Mouse (Mus musculus): ENCODE results near the gene St5. TPM values are rescaled to one million over a fixed set of nuclear protein-coding genes. Genes with fewer than 3 reads are reported as not detected.

St5 gene
- polyA plus RNA-seq, 1 experiment from 2014 or later, result 43.4 TPM

- H3K27ac ChIP-seq, result no peak overlapping the region
- peaks cover 22% of the 10 kb centered on the region for H3K4me1 ChIP-seq (replicated peaks)
- H3K27me3 ChIP-seq, result no peaks in the 10 kb centered on the region
- no peaks in the 10 kb centered on the region for H3K36me3 ChIP-seq
- H3K4me3 ChIP-seq (replicated peaks), result no peak overlapping the region
- WGBS, result 62% methylated on average over 8 of the region's 8 CpGs
- H3K9ac ChIP-seq (replicated peaks), result no peak overlapping the region
- no peak overlapping the region for H3K4me2 ChIP-seq
- ATAC-seq (ENCODE audit: insufficient number of reproducible peaks, insufficient read depth, low FRiP score, low TSS enrichment, low read depth), result no peak
- no peaks in the 10 kb centered on the region for H3K9me3 ChIP-seq
These were observed 115.3 kb downstream of the St5 start for GRCm38 (mm10) chr7:109588145-109588544.

- Histone ChIP-seq H3K27ac (no peak overlapping the region), H3K4me2 (no peak overlapping the region), H3K4me1 (replicated peaks) (peaks cover 19% of the 10 kb centered on the region), H3K36me3 (no peaks in the 10 kb centered on the region), H3K4me3 (replicated peaks) (no peak overlapping the region), H3K9ac (replicated peaks) (no peak overlapping the region), H3K27me3 (no peaks in the 10 kb centered on the region), H3K9me3 (no peaks in the 10 kb centered on the region)
- ATAC-seq (ENCODE audit: insufficient number of reproducible peaks, insufficient read depth, low FRiP score, low TSS enrichment, low read depth), result no peak
- 45% methylated on average over 1 of the region's 1 CpGs for WGBS
These were observed 118.9 kb downstream of the St5 start for GRCm38 (mm10) chr7:109584467-109584866.

GRCm38 (mm10) chr7:109580489-109580888 is 122.9 kb downstream of the St5 start:
- no peaks in the 10 kb centered on the region for H3K27me3 ChIP-seq
- 0 out of 2 replicates have a peak, but pooled peaks cover 3% of the 10 kb centered on the region for H3K36me3 ChIP-seq
- H3K9me3 ChIP-seq, result no peaks in the 10 kb centered on the region
- ATAC-seq (ENCODE audit: insufficient number of reproducible peaks, insufficient read depth, low FRiP score, low TSS enrichment, low read depth), result no peak
- H3K4me3 ChIP-seq (replicated peaks), result no peak overlapping the region
- H3K4me1 ChIP-seq (replicated peaks), result peaks cover 21% of the 10 kb centered on the region
- 87% methylated on average over 4 of the region's 4 CpGs for WGBS
- H3K9ac ChIP-seq (replicated peaks), result no peak overlapping the region
- H3K27ac ChIP-seq, result no peak overlapping the region
- no peak overlapping the region for H3K4me2 ChIP-seq

- ATAC-seq (ENCODE audit: insufficient number of reproducible peaks, insufficient read depth, low FRiP score, low TSS enrichment, low read depth), result no peak
- 79% methylated on average over 6 of the region's 6 CpGs for WGBS
- H3K27ac ChIP-seq, result peak overlapping the region; percentile 45; the same call in 1 of the 2 replicates
- H3K9me3 ChIP-seq, result no peaks in the 10 kb centered on the region
- no peak overlapping the region for H3K4me3 ChIP-seq (replicated peaks)
- no peak overlapping the region for H3K9ac ChIP-seq (replicated peaks)
- no peaks in the 10 kb centered on the region for H3K27me3 ChIP-seq
- no peak overlapping the region for H3K4me2 ChIP-seq
- peaks cover 17% of the 10 kb centered on the region for H3K4me1 ChIP-seq (replicated peaks)
- 0 out of 2 replicates have a peak, but pooled peaks cover 3% of the 10 kb centered on the region for H3K36me3 ChIP-seq
These were observed 123.7 kb downstream of the St5 start for GRCm38 (mm10) chr7:109579585-109580307.

- Histone ChIP-seq H3K9ac (replicated peaks) (no peak overlapping the region), H3K27ac (peak overlapping the region; percentile 45; the same call in 1 of the 2 replicates), H3K4me3 (replicated peaks) (no peak overlapping the region), H3K36me3 (peaks cover 5% of the 10 kb centered on the region; the same call in 1 of the 2 replicates), H3K27me3 (no peaks in the 10 kb centered on the region), H3K4me2 (no peak overlapping the region), H3K9me3 (no peaks in the 10 kb centered on the region), H3K4me1 (replicated peaks) (peaks cover 13% of the 10 kb centered on the region)
- WGBS, result 64% methylated on average over 2 of the region's 2 CpGs
- no peak for ATAC-seq (ENCODE audit: insufficient number of reproducible peaks, insufficient read depth, low FRiP score, low TSS enrichment, low read depth)
These were observed 124.4 kb downstream of the St5 start for GRCm38 (mm10) chr7:109578880-109579584.

GRCm38 (mm10) chr7:109576321-109577314 is 126.8 kb downstream of the St5 start:
- H3K4me3 ChIP-seq (replicated peaks), result no peak overlapping the region
- no peak for ATAC-seq (ENCODE audit: insufficient number of reproducible peaks, insufficient read depth, low FRiP score, low TSS enrichment, low read depth)
- no peaks in the 10 kb centered on the region for H3K9me3 ChIP-seq
- H3K4me2 ChIP-seq, result no peak overlapping the region
- H3K27ac ChIP-seq, result no peak overlapping the region
- peaks cover 6% of the 10 kb centered on the region; the same call in 1 of the 2 replicates for H3K36me3 ChIP-seq
- H3K9ac ChIP-seq (replicated peaks), result no peak overlapping the region
- peaks cover 13% of the 10 kb centered on the region for H3K4me1 ChIP-seq (replicated peaks)
- 58% methylated on average over 11 of the region's 11 CpGs for WGBS
- H3K27me3 ChIP-seq, result no peaks in the 10 kb centered on the region

GRCm38 (mm10) chr7:109574166-109574565 is 129.2 kb downstream of the St5 start:
- WGBS, result 93% methylated on average over 7 of the region's 7 CpGs
- no peak overlapping the region for H3K27ac ChIP-seq
- H3K4me2 ChIP-seq, result no peak overlapping the region
- H3K4me3 ChIP-seq (replicated peaks), result no peak overlapping the region
- H3K4me1 ChIP-seq (replicated peaks), result peaks cover 7% of the 10 kb centered on the region
- ATAC-seq (ENCODE audit: insufficient number of reproducible peaks, insufficient read depth, low FRiP score, low TSS enrichment, low read depth), result no peak
- H3K27me3 ChIP-seq, result no peaks in the 10 kb centered on the region
- no peaks in the 10 kb centered on the region for H3K9me3 ChIP-seq
- no peak overlapping the region for H3K9ac ChIP-seq (replicated peaks)
- H3K36me3 ChIP-seq, result peaks cover 6% of the 10 kb centered on the region; the same call in 1 of the 2 replicates

- WGBS, result 93% methylated on average over 4 of the region's 4 CpGs
- Histone ChIP-seq H3K4me2 (no peak overlapping the region), H3K9ac (replicated peaks) (no peak overlapping the region), H3K27ac (no peak overlapping the region), H3K4me1 (replicated peaks) (peaks cover 10% of the 10 kb centered on the region; the same call in 1 of the 2 replicates), H3K27me3 (no peaks in the 10 kb centered on the region), H3K36me3 (peaks cover 14% of the 10 kb centered on the region), H3K4me3 (replicated peaks) (no peak overlapping the region), H3K9me3 (no peaks in the 10 kb centered on the region)
- no peak for ATAC-seq (ENCODE audit: insufficient number of reproducible peaks, insufficient read depth, low FRiP score, low TSS enrichment, low read depth)
These were observed 135.0 kb downstream of the St5 start for GRCm38 (mm10) chr7:109568391-109568892.

GRCm38 (mm10) chr7:109566841-109567768 is 136.3 kb downstream of the St5 start:
- no peak overlapping the region for H3K4me3 ChIP-seq (replicated peaks)
- peaks cover 10% of the 10 kb centered on the region; the same call in 1 of the 2 replicates for H3K4me1 ChIP-seq (replicated peaks)
- peaks cover 14% of the 10 kb centered on the region for H3K36me3 ChIP-seq
- H3K4me2 ChIP-seq, result no peak overlapping the region
- H3K27ac ChIP-seq, result no peak overlapping the region
- no peak overlapping the region for H3K9ac ChIP-seq (replicated peaks)
- ATAC-seq (ENCODE audit: insufficient number of reproducible peaks, insufficient read depth, low FRiP score, low TSS enrichment, low read depth), result no peak
- no peaks in the 10 kb centered on the region for H3K27me3 ChIP-seq
- H3K9me3 ChIP-seq, result no peaks in the 10 kb centered on the region
- WGBS, result 79% methylated on average over 11 of the region's 11 CpGs

- Histone ChIP-seq H3K4me2 (no peak overlapping the region), H3K27me3 (no peaks in the 10 kb centered on the region), H3K27ac (no peak overlapping the region), H3K4me1 (replicated peaks) (peaks cover 10% of the 10 kb centered on the region; the same call in 1 of the 2 replicates), H3K36me3 (peaks cover 14% of the 10 kb centered on the region), H3K9me3 (no peaks in the 10 kb centered on the region), H3K9ac (replicated peaks) (no peak overlapping the region), H3K4me3 (replicated peaks) (no peak overlapping the region)
- no peak for ATAC-seq (ENCODE audit: insufficient number of reproducible peaks, insufficient read depth, low FRiP score, low TSS enrichment, low read depth)
These were observed 137.1 kb downstream of the St5 start for GRCm38 (mm10) chr7:109566327-109566726.

All from limb, embryonic 12.5 days (tissue).